Mouse (Mus musculus) left cerebral cortex, adult 9 months (tissue): ENCODE data around the gene Epha4.

Source experiments
- DNase-seq, 2 experiments: peaks; one replicate each; pipeline ENCODE4 v3.0.0; 2022; ENCODE audit warnings: low spot score in 2 of 2

Gene Epha4

GRCm38 (mm10) chr1:77514963-77515650, at the start of gene Epha4:
Gene Epha4, minus strand, starts transcription at chr1:77515088.
- peak; percentile 80 to 91 for DNase-seq

- no peak for DNase-seq
These were observed 41.3 kb upstream of the Epha4 start for GRCm38 (mm10) chr1:77556199-77556598.

GRCm38 (mm10) chr1:77551927-77552326, 37.0 kb upstream of the Epha4 start:
- DNase-seq: no peak

- DNase-seq: peak; percentile 55 to 64
These were observed 30.8 kb upstream of the Epha4 start for GRCm38 (mm10) chr1:77545722-77546121.

GRCm38 (mm10) chr1:77545035-77545434, 30.1 kb upstream of the Epha4 start:
- no peak for DNase-seq

GRCm38 (mm10) chr1:77544279-77544678, 29.4 kb upstream of the Epha4 start:
- no peak for DNase-seq

- no peak for DNase-seq
These were observed 25.1 kb upstream of the Epha4 start for GRCm38 (mm10) chr1:77539945-77540344.

GRCm38 (mm10) chr1:77538559-77538958, 23.7 kb upstream of the Epha4 start:
- no peak for DNase-seq

- DNase-seq: no peak
These were observed 21.0 kb upstream of the Epha4 start for GRCm38 (mm10) chr1:77535905-77536304.

GRCm38 (mm10) chr1:77532576-77533183, 17.8 kb upstream of the Epha4 start:
- DNase-seq: no peak

- no peak for DNase-seq
These were observed 17.2 kb upstream of the Epha4 start for GRCm38 (mm10) chr1:77531934-77532575.

GRCm38 (mm10) chr1:77525082-77525481, 10.2 kb upstream of the Epha4 start:
- no peak for DNase-seq

- no peak for DNase-seq
These were observed 8.5 kb upstream of the Epha4 start for GRCm38 (mm10) chr1:77523354-77523753.

- DNase-seq: no peak
These were observed 7.0 kb upstream of the Epha4 start for GRCm38 (mm10) chr1:77521640-77522539.

- no peak for DNase-seq
These were observed 3.8 kb upstream of the Epha4 start for GRCm38 (mm10) chr1:77518715-77519114.

GRCm38 (mm10) chr1:77516203-77516991, 1.5 kb upstream of the Epha4 start:
- DNase-seq: peak; percentile 82 to 96

GRCm38 (mm10) chr1:77515651-77515981, 728 bp upstream of the Epha4 start:
- no peak for DNase-seq

GRCm38 (mm10) chr1:77514325-77514962, 444 bp downstream of the Epha4 start:
- DNase-seq: peak in 1 of 2 experiments; percentile 37

- no peak for DNase-seq
These were observed 946 bp downstream of the Epha4 start for GRCm38 (mm10) chr1:77513959-77514324.

- DNase-seq: peak in 1 of 2 experiments; percentile 70
These were observed 1.4 kb downstream of the Epha4 start for GRCm38 (mm10) chr1:77513411-77513941.
